ENCODE assay signal across 8 mouse cellular contexts in genomic region chr15:98166963-98167644, GRCm38 (mm10). TPM values are rescaled to one million over a fixed set of nuclear protein-coding genes. Genes with fewer than 3 reads are reported as not detected.
A peak's percentile ranks its signal among the peaks of the same experiment; 100 is the strongest.
DNase-seq lines count a peak whose midpoint lies in the region; ATAC-seq and TF ChIP-seq lines count a peak whose summit lies in the region.

TSS of gene Ccdc184 (plus strand) at chr15:98167158.

- H3K27ac ChIP-seq in heart, embryonic 11.5 days (ENCODE audit: low read depth, low read length): no peak within 1 kb of the TSS
- H3K27ac ChIP-seq in CH12.LX (ENCODE audit: insufficient read depth, low read depth): no peak within 1 kb of the TSS
- peak within 1 kb of the TSS; percentile 94 for H3K27ac ChIP-seq in forebrain, embryonic 12.5 days
- no peak within 1 kb of the TSS for H3K27ac ChIP-seq in small intestine, adult 2 months (ENCODE audit: insufficient read depth, low read depth, low read length)

- no peak for TF ChIP-seq POLR2A in CH12.LX (IDR thresholded peaks at IDR 0.05; ENCODE audit: low read depth, low read length)
- no peak for TF ChIP-seq POLR2A in small intestine, adult 2 months (IDR thresholded peaks at IDR 0.05; ENCODE audit: low read depth, low read length)

- no peaks in the 10 kb centered on the region for H3K36me3 ChIP-seq in heart, embryonic 11.5 days (ENCODE audit: control insufficient read depth, insufficient read depth, low read length)
- H3K36me3 ChIP-seq in CH12.LX (replicated peaks in 1 of 2; ENCODE audit: control insufficient read depth in 1 of 2, insufficient read depth in 1 of 2, low read length in 1 of 2): no peaks in the 10 kb centered on the region
- no peaks in the 10 kb centered on the region for H3K36me3 ChIP-seq in forebrain, embryonic 12.5 days (replicated peaks)
- no peaks in the 10 kb centered on the region for H3K36me3 ChIP-seq in small intestine, adult 2 months (ENCODE audit: control insufficient read depth, insufficient read depth, low read length)

- TF ChIP-seq EP300 in CH12.LX (IDR thresholded peaks at IDR 0.05; ENCODE audit: low read length): no peak

- H3K4me2 ChIP-seq in heart, embryonic 11.5 days: peak within 1 kb of the TSS; percentile 74
- peak within 1 kb of the TSS; percentile 99 for H3K4me2 ChIP-seq in CH12.LX (ENCODE audit: insufficient read depth, low read depth, poor library complexity, severe bottlenecking)
- peak within 1 kb of the TSS; percentile 87 for H3K4me2 ChIP-seq in forebrain, embryonic 12.5 days

- TF ChIP-seq RAD21 in CH12.LX (IDR thresholded peaks at IDR 0.05; ENCODE audit: low read depth, low read length): no peak

- no peak for ATAC-seq in heart, embryonic 11.5 days (replicated peaks; ENCODE audit: insufficient number of reproducible peaks, low FRiP score, low TSS enrichment)
- ATAC-seq in forebrain, embryonic 12.5 days (ENCODE audit: low FRiP score): peak; percentile 83

- intact Hi-C loops in heart, postnatal 10 days (cut with DNase I): no loop called here
- intact Hi-C loops in left cerebral cortex, postnatal 14 days (cut with DNase I): loop anchor here (5.0 to 10.0 kb wide), 2 partner anchors 75 to 202 kb away; partner anchors contain the start of genes Pfkm, Senp1 and Tmem106c
- intact Hi-C loops in gastrocnemius, postnatal 14 days (cut with DNase I; ENCODE audit: low total_unique reads): loop anchor here (5.0 kb wide), 1 partner anchor 95 kb away; no protein-coding TSS in a partner anchor

- no peaks in the 10 kb centered on the region for H3K79me2 ChIP-seq in CH12.LX (replicated peaks; ENCODE audit: control insufficient read depth, extremely low read depth, insufficient read depth, poor library complexity, severe bottlenecking)

- peak within 1 kb of the TSS; percentile 40; the same call in 1 of the 2 replicates for H3K9ac ChIP-seq in heart, embryonic 11.5 days (ENCODE audit: low read depth, low read length)
- no peak within 1 kb of the TSS for H3K9ac ChIP-seq in CH12.LX (ENCODE audit: insufficient read depth, low read depth)
- peak within 1 kb of the TSS; percentile 59 for H3K9ac ChIP-seq in forebrain, embryonic 12.5 days

- WGBS in heart, embryonic 11.5 days (ENCODE audit: insufficient replicate concordance): 5% methylated on average over 18 of the region's 18 CpGs
- WGBS in forebrain, embryonic 12.5 days: under 1% methylated on average over 18 of the region's 18 CpGs
- WGBS in small intestine, adult 2 months: 9% methylated on average over 18 of the region's 18 CpGs

- peak within 1 kb of the TSS; percentile 46 for H3K4me3 ChIP-seq in heart, embryonic 11.5 days (ENCODE audit: low read depth, low read length)
- H3K4me3 ChIP-seq in CH12.LX (replicated peaks in 1 of 3; ENCODE audit: low read depth in 2 of 3, low read length in 2 of 3, poor library complexity in 1 of 3): peak within 1 kb of the TSS in 2 of 3 experiments; percentile 16 to 52
- H3K4me3 ChIP-seq in forebrain, embryonic 12.5 days (replicated peaks): peak within 1 kb of the TSS; percentile 61
- H3K4me3 ChIP-seq in small intestine, adult 2 months (ENCODE audit: low read depth, low read length): peak within 1 kb of the TSS; percentile 37

- no peak for DNase-seq in heart, postnatal 10 days
- no peak for DNase-seq in CH12.LX (ENCODE audit: extremely low read depth)
- DNase-seq in left cerebral cortex, postnatal 14 days (ENCODE audit: low spot score in 2 of 2): no peak
- DNase-seq in adrenal gland, adult 2 months: no peak
- no peak for DNase-seq in gastrocnemius, postnatal 14 days

- peaks cover 3% of the 10 kb centered on the region; the same call in 1 of the 2 replicates for H3K4me1 ChIP-seq in heart, embryonic 11.5 days (ENCODE audit: control insufficient read depth, insufficient read depth, low read length)
- H3K4me1 ChIP-seq in CH12.LX (ENCODE audit: control insufficient read depth in 1 of 2, insufficient read depth in 2 of 2): peaks cover 10 to 45% of the 10 kb centered on the region in 2 experiments
- peaks cover 41% of the 10 kb centered on the region for H3K4me1 ChIP-seq in forebrain, embryonic 12.5 days
- peaks cover 10% of the 10 kb centered on the region for H3K4me1 ChIP-seq in small intestine, adult 2 months (ENCODE audit: control insufficient read depth, insufficient read depth, insufficient read length, low read length)

- no peak for TF ChIP-seq CTCF in CH12.LX (conservative IDR thresholded peaks at IDR 0.05 in 1 of 2, IDR thresholded peaks at IDR 0.05 in 1 of 2; ENCODE audit: low read depth in 2 of 2, low read length in 2 of 2)
- no peak for TF ChIP-seq CTCF in small intestine, adult 2 months (IDR thresholded peaks at IDR 0.05; ENCODE audit: extremely low read depth, insufficient read length, insufficient replicate concordance, low read depth, low read length)

- in situ Hi-C loops in CH12.LX (cut with MboI; ENCODE audit: low pct_ligation_motif_present, low pct_unique_long_range_greater_than_20kb, low sequenced_read_pairs): loop anchor here (25.0 kb wide), 1 partner anchor 305 kb away; no protein-coding TSS in a partner anchor

- dilution Hi-C loops in CH12.LX (cut with MboI; ENCODE audit: extremely low pct_ligation_motif_present, extremely low pct_unique_long_range_greater_than_20kb, low sequenced_read_pairs): no loop called here

- peaks cover 65% of the 10 kb centered on the region for H3K27me3 ChIP-seq in heart, embryonic 11.5 days (ENCODE audit: control insufficient read depth, insufficient read depth, low read length)
- H3K27me3 ChIP-seq in CH12.LX (replicated peaks): peaks cover 88% of the 10 kb centered on the region
- H3K27me3 ChIP-seq in forebrain, embryonic 12.5 days: peaks cover 49% of the 10 kb centered on the region
- peaks cover 25% of the 10 kb centered on the region for H3K27me3 ChIP-seq in small intestine, adult 2 months (ENCODE audit: control insufficient read depth, insufficient read depth, low read length)

- no peaks in the 10 kb centered on the region for H3K9me3 ChIP-seq in heart, embryonic 11.5 days (replicated peaks; ENCODE audit: control insufficient read depth, low read length)
- no peaks in the 10 kb centered on the region for H3K9me3 ChIP-seq in CH12.LX (replicated peaks; ENCODE audit: low read length)
- H3K9me3 ChIP-seq in forebrain, embryonic 12.5 days: no peaks in the 10 kb centered on the region

TF ChIP-seq in CH12.LX, 34 proteins besides CTCF, POLR2A, EP300 and RAD21:
- no peak for TF ChIP-seq SMC3 (IDR thresholded peaks at IDR 0.05; ENCODE audit: low read depth, low read length)
- no peak for TF ChIP-seq NRF1 (IDR thresholded peaks at IDR 0.05; ENCODE audit: low read depth, low read length)
- peak; percentile 93 for TF ChIP-seq ZNF384 (IDR thresholded peaks at IDR 0.05; ENCODE audit: low read depth, low read length)

RNA-seq across cellular contexts. Expression of gene Ccdc184, which starts in this region (rescaled TPM):
- 1.2 and 1.3 TPM in 2 replicates for polyA plus RNA-seq in heart, embryonic 11.5 days (2014; fragmentation: Nextera tagmentation; extraction: Ambion mirVana)
- under 1 TPM; 0.57 to 0.64 TPM for total RNA-seq in heart, postnatal 10 days (2021)
- total RNA-seq in CH12.LX (2012; rRNA removed) (0.04 TPM in 1 of 2 replicates, not detected in the other), CH12.LX (2014; rRNA removed) (not detected in 2 replicates)
- 0.08 and 0.17 TPM in 2 replicates for polyA plus RNA-seq in CH12.LX (2012; ENCODE audit: insufficient read length, low read depth)
- 15.9 and 19.6 TPM in 2 replicates for polyA plus RNA-seq in forebrain, embryonic 12.5 days (2016; fragmentation: Nextera tagmentation; extraction: Ambion mirVana)
- total RNA-seq in left cerebral cortex, postnatal 14 days (2021): 10 to 100 TPM; 28.3 TPM
- polyA plus RNA-seq in small intestine, adult 2 months (2012; rRNA removed): 0.22 and 0.43 TPM in 2 replicates
- total RNA-seq in adrenal gland, adult 2 months (2021): under 1 TPM; 0.75 to 0.90 TPM
- 1.0 and 1.5 TPM in 2 replicates for polyA plus RNA-seq in adrenal gland, adult 2 months (2012; rRNA removed)
- not detected for total RNA-seq in gastrocnemius, postnatal 14 days (2021)

Comparison
In these comparisons a context has a peak if more than half of its experiments do, and no peak if none do; other contexts are left out.
1. RNA of gene Ccdc184 (total RNA-seq): 28.3 TPM in left cerebral cortex, postnatal 14 days; 0.75 to 0.90 TPM in adrenal gland, adult 2 months, 0.57 to 0.64 TPM in heart, postnatal 10 days, 0.04 TPM in CH12.LX and not detected in gastrocnemius, postnatal 14 days; every median in the first group is over 10 times any median in the second.
2. Peak in every context shown above with its lines, with median percentiles within 50 percentile points of each other: H3K4me2 ChIP-seq and H3K4me3 ChIP-seq.